Mouse (Mus musculus): Measurements from ENCODE around the gene Bloc1s3. TPM values are rescaled to one million over a fixed set of nuclear protein-coding genes. Genes with fewer than 3 reads are reported as not detected.

Gene Bloc1s3
- polyA plus RNA-seq, 1 experiment from 2014 or later: 3.5 TPM

GRCm38 (mm10) chr7:19461488-19461887 lies 46.7 kb downstream of the Bloc1s3 start:
- WGBS: 7% methylated on average over 6 of the region's 6 CpGs

DNA sequence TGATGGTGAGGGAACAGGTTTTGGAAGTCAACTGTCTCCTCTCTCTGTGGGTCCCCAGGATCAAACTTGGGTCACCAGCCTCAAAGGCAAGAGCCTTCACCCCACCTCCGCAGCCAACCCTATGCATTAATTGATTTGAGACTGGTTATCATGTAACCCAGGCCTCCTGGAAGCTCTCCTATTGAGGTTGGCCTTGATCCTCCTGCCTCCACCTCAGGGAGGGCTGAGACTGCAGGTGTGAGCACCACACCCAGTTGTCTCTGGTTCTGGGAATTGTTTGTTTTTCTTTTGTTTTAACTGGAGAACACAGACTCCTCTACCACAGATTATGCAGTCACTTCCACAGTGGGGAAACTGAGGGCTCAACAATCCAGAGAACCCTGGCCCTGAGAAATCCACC lies 47.7 kb downstream of the Bloc1s3 start:
- Histone ChIP-seq H3K36me3 (ENCODE audit: control insufficient read depth, insufficient read depth, low read length) (no peaks in the 10 kb centered on the region; the same call in 1 of the 2 replicates), H3K27me3 (replicated peaks; ENCODE audit: control insufficient read depth, insufficient read depth, low read length) (0 out of 2 replicates have a peak, but pooled peaks cover 10% of the 10 kb centered on the region), H3K4me3 (ENCODE audit: low read length) (no peak overlapping the region), H3K27ac (ENCODE audit: low read depth, low read length) (no peak overlapping the region), H3K9me3 (ENCODE audit: control insufficient read depth, low read length) (no peaks in the 10 kb centered on the region), H3K4me2 (ENCODE audit: low read length) (no peak overlapping the region), H3K4me1 (ENCODE audit: control insufficient read depth, insufficient read depth, low read depth, low read length) (peaks cover 26% of the 10 kb centered on the region), H3K9ac (ENCODE audit: low read depth, low read length) (no peak overlapping the region)
- WGBS: 71% methylated on average over 1 of the region's 1 CpGs
- no peak for ATAC-seq

More at GRCm38 (mm10) chr7:19461488-19461887, 46.7 kb downstream of the Bloc1s3 start:
- H3K27ac ChIP-seq (ENCODE audit: low read depth, low read length): no peak overlapping the region
- H3K9me3 ChIP-seq (ENCODE audit: control insufficient read depth, low read length): no peaks in the 10 kb centered on the region
- ATAC-seq: no peak
- H3K4me2 ChIP-seq (ENCODE audit: low read length): no peak overlapping the region
- H3K27me3 ChIP-seq (replicated peaks; ENCODE audit: control insufficient read depth, insufficient read depth, low read length): 0 out of 2 replicates have a peak, but pooled peaks cover 10% of the 10 kb centered on the region
- no peak overlapping the region for H3K4me3 ChIP-seq (ENCODE audit: low read length)
- no peak overlapping the region for H3K9ac ChIP-seq (ENCODE audit: low read depth, low read length)
- H3K4me1 ChIP-seq (ENCODE audit: control insufficient read depth, insufficient read depth, low read depth, low read length): peaks cover 17% of the 10 kb centered on the region
- H3K36me3 ChIP-seq (ENCODE audit: control insufficient read depth, insufficient read depth, low read length): no peaks in the 10 kb centered on the region

DNA sequence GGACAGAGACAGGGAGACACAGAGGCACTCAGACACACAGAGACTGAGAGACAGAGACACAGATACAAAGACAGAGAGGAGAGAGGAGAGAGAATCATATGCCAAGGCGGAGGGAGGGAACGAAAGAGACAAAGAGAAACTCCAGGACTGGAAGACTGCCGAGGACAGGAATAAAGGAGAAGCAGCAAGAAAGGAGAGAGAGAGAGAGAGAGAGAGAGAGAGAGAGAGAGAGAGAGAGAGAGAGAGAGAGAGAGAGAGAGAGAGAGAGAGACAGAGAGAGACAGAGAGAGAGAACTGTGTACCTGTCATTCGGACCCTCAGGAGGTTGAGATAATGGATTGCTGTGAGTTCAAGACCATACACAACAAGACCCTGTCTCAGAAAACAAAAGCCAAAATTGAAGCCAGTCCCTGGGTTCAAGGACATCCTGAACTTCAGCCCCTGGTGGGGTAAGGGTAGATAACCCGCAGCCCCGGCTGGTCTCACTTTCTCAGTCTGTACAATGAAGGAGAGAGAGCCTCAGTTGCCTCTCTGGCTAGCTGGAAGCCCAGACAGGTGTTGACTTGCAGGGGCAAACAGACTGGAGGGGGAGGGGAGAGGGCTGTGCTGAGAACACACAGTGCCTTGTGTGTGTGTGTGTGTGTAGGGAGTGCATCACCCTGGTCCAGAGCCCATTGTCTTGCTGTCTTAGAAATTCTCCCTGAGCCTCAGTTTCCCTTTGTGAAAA lies 48.9 kb downstream of the Bloc1s3 start:
- WGBS: 17% methylated on average over 6 of the region's 6 CpGs
- ATAC-seq: 0 out of 2 replicates have a peak, but pooled peaks have one; percentile 1
- H3K4me2 ChIP-seq (ENCODE audit: low read length): peak overlapping the region; percentile 95

DNA sequence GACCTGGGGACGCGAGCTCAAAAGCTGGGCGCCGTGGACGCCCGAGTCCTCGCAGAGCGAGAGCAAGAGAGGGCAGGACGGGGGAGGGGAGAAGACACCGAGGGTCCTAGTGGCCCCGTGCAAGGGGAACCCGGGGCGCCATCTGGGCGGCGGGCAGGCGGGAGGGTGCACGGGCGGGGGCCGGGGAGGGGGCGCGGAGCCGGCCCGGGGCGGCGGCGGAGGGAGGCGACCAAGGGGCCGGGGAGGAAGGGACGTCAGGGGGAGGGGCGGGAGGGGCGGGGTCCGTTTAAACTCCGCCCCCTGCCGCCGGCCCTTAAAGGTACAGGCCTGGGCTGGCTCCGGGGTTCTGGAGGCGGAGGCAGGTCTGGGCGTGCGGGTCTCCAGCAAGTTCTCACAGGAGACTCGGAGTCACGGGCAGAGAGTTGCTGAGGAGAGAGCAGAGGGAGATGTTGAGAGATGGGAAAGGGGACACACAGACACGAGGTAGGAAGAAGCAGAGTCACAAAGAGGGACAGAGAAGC lies 49.5 kb downstream of the Bloc1s3 start, which contains the start of gene Mark4:
Gene Mark4 (minus strand): TSS at position 231 of the 521 bp plus-strand sequence.
- H3K27ac ChIP-seq (ENCODE audit: low read depth, low read length): peak within 1 kb of the TSS; percentile 83
- H3K4me1 ChIP-seq (ENCODE audit: control insufficient read depth, insufficient read depth, low read depth, low read length): peaks cover 26% of the 10 kb centered on the region
- ATAC-seq: peak; percentile 83
- H3K27me3 ChIP-seq (replicated peaks; ENCODE audit: control insufficient read depth, insufficient read depth, low read length): 0 out of 2 replicates have a peak, but pooled peaks cover 2% of the 10 kb centered on the region
- H3K4me2 ChIP-seq (ENCODE audit: low read length): peak within 1 kb of the TSS; percentile 95
- H3K9me3 ChIP-seq (ENCODE audit: control insufficient read depth, low read length): no peaks in the 10 kb centered on the region
- 0% methylated on average over 29 of the region's 42 CpGs for WGBS
- peak within 1 kb of the TSS; percentile 93 for H3K4me3 ChIP-seq (ENCODE audit: low read length)
- H3K9ac ChIP-seq (ENCODE audit: low read depth, low read length): peak within 1 kb of the TSS; percentile 86
- H3K36me3 ChIP-seq (ENCODE audit: control insufficient read depth, insufficient read depth, low read length): no peaks in the 10 kb centered on the region; the same call in 1 of the 2 replicates

More for the DNA sequence above, 48.9 kb downstream of the Bloc1s3 start:
- no peaks in the 10 kb centered on the region; the same call in 1 of the 2 replicates for H3K36me3 ChIP-seq (ENCODE audit: control insufficient read depth, insufficient read depth, low read length)
- H3K4me1 ChIP-seq (ENCODE audit: control insufficient read depth, insufficient read depth, low read depth, low read length): peaks cover 26% of the 10 kb centered on the region
- H3K27me3 ChIP-seq (replicated peaks; ENCODE audit: control insufficient read depth, insufficient read depth, low read length): 0 out of 2 replicates have a peak, but pooled peaks cover 2% of the 10 kb centered on the region
- H3K4me3 ChIP-seq (ENCODE audit: low read length): peak overlapping the region; percentile 93
- H3K9ac ChIP-seq (ENCODE audit: low read depth, low read length): peak overlapping the region; percentile 86
- H3K9me3 ChIP-seq (ENCODE audit: control insufficient read depth, low read length): no peaks in the 10 kb centered on the region
- peak overlapping the region; percentile 83 for H3K27ac ChIP-seq (ENCODE audit: low read depth, low read length)

DNA sequence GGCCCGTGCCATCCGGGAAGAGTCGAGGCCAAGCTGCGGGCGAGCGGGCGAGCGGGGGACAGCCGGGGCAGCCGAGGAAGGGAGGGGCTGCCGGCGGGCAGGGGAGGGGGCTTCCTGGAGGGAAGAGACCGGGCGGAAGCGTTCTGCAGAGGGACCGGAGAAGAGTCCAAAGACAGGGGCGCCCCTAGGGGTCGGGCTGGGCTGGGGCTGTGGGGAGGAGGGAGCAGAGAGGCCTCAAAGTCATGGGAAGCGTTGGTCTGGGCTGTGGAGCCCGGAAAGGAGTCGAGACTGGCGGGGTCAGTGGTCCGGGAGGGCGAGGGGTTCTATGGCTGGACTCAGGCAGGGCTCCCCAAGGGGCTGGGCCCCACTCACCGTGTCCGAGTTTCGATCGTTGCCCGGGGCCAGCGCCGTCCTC lies 50.1 kb downstream of the Bloc1s3 start:
- no peaks in the 10 kb centered on the region; the same call in 1 of the 2 replicates for H3K36me3 ChIP-seq (ENCODE audit: control insufficient read depth, insufficient read depth, low read length)
- ATAC-seq: peak; percentile 79

DNA sequence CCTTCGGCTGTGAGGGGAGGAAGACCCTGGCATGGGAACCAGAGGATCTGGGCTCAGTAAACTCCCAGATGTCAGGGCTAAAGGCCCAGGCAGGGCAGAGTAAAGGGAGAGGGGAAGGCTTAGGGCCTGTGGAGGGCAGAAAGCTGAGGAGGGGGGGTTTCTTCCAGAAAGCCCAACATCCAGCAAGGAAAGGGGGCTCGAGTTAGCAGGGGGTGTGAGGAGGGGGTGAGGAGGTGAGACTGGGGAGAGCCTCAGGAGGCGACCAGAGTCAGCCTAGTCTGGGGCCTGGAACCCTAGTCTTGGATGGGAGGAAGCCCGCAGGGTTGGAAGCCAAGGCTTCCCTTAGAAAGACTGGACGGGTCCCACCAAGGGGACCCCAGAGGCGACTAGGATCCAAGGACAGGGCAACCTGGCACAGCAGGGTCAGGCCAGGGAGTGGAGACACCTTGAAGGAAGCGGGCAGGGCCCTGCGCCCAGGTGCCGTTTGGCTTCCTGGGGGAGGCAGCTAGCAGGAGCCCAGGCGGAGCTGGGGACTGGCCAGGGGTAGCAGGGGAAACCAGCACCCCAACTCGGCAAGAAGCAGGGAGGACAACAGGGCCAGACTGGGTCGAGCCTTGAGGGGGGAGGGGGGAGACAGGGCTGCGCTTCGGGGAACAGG lies 50.6 kb downstream of the Bloc1s3 start:
- Histone ChIP-seq H3K9me3 (ENCODE audit: control insufficient read depth, low read length) (no peaks in the 10 kb centered on the region), H3K4me1 (ENCODE audit: control insufficient read depth, insufficient read depth, low read depth, low read length) (peaks cover 26% of the 10 kb centered on the region), H3K9ac (ENCODE audit: low read depth, low read length) (peak overlapping the region; percentile 86), H3K4me3 (ENCODE audit: low read length) (peak overlapping the region; percentile 93), H3K36me3 (ENCODE audit: control insufficient read depth, insufficient read depth, low read length) (no peaks in the 10 kb centered on the region; the same call in 1 of the 2 replicates), H3K4me2 (ENCODE audit: low read length) (peak overlapping the region; percentile 95), H3K27me3 (replicated peaks; ENCODE audit: control insufficient read depth, insufficient read depth, low read length) (no peaks in the 10 kb centered on the region), H3K27ac (ENCODE audit: low read depth, low read length) (peak overlapping the region; percentile 83)
- WGBS: 8% methylated on average over 13 of the region's 14 CpGs
- peak; percentile 32 for ATAC-seq

More for the DNA sequence above, 50.1 kb downstream of the Bloc1s3 start:
- peaks cover 26% of the 10 kb centered on the region for H3K4me1 ChIP-seq (ENCODE audit: control insufficient read depth, insufficient read depth, low read depth, low read length)
- peak overlapping the region; percentile 86 for H3K9ac ChIP-seq (ENCODE audit: low read depth, low read length)
- H3K27ac ChIP-seq (ENCODE audit: low read depth, low read length): peak overlapping the region; percentile 83
- H3K27me3 ChIP-seq (replicated peaks; ENCODE audit: control insufficient read depth, insufficient read depth, low read length): 0 out of 2 replicates have a peak, but pooled peaks cover 1% of the 10 kb centered on the region
- H3K4me2 ChIP-seq (ENCODE audit: low read length): peak overlapping the region; percentile 95
- peak overlapping the region; percentile 93 for H3K4me3 ChIP-seq (ENCODE audit: low read length)
- under 1% methylated on average over 30 of the region's 31 CpGs for WGBS
- no peaks in the 10 kb centered on the region for H3K9me3 ChIP-seq (ENCODE audit: control insufficient read depth, low read length)

- Histone ChIP-seq H3K9me3 (ENCODE audit: control insufficient read depth, low read length) (no peaks in the 10 kb centered on the region), H3K36me3 (ENCODE audit: control insufficient read depth, insufficient read depth, low read length) (peaks cover 4% of the 10 kb centered on the region), H3K9ac (ENCODE audit: low read depth, low read length) (no peak overlapping the region), H3K27ac (ENCODE audit: low read depth, low read length) (no peak overlapping the region), H3K4me1 (ENCODE audit: control insufficient read depth, insufficient read depth, low read depth, low read length) (peaks cover 26% of the 10 kb centered on the region), H3K4me2 (ENCODE audit: low read length) (peak overlapping the region; percentile 95), H3K4me3 (ENCODE audit: low read length) (peak overlapping the region; percentile 93), H3K27me3 (replicated peaks; ENCODE audit: control insufficient read depth, insufficient read depth, low read length) (no peaks in the 10 kb centered on the region)
- no peak for ATAC-seq
- WGBS: 95% methylated on average over 7 of the region's 7 CpGs
These were observed 51.5 kb downstream of the Bloc1s3 start for GRCm38 (mm10) chr7:19456628-19457027.

GRCm38 (mm10) chr7:19455819-19456495 lies 52.2 kb downstream of the Bloc1s3 start:
- no peaks in the 10 kb centered on the region for H3K9me3 ChIP-seq (ENCODE audit: control insufficient read depth, low read length)
- H3K36me3 ChIP-seq (ENCODE audit: control insufficient read depth, insufficient read depth, low read length): peaks cover 10% of the 10 kb centered on the region
- ATAC-seq: no peak
- 43% methylated on average over 11 of the region's 11 CpGs for WGBS
- H3K4me3 ChIP-seq (ENCODE audit: low read length): no peak overlapping the region
- no peak overlapping the region; the same call in 1 of the 2 replicates for H3K4me2 ChIP-seq (ENCODE audit: low read length)
- no peaks in the 10 kb centered on the region for H3K27me3 ChIP-seq (replicated peaks; ENCODE audit: control insufficient read depth, insufficient read depth, low read length)
- 0 out of 2 replicates have a peak overlapping the region, but pooled peaks have one; percentile 12 for H3K27ac ChIP-seq (ENCODE audit: low read depth, low read length)
- H3K9ac ChIP-seq (ENCODE audit: low read depth, low read length): no peak overlapping the region
- peaks cover 26% of the 10 kb centered on the region for H3K4me1 ChIP-seq (ENCODE audit: control insufficient read depth, insufficient read depth, low read depth, low read length)
